Mouse (Mus musculus): ENCODE data around the gene Itsn1.

Itsn1 gene

DNA sequence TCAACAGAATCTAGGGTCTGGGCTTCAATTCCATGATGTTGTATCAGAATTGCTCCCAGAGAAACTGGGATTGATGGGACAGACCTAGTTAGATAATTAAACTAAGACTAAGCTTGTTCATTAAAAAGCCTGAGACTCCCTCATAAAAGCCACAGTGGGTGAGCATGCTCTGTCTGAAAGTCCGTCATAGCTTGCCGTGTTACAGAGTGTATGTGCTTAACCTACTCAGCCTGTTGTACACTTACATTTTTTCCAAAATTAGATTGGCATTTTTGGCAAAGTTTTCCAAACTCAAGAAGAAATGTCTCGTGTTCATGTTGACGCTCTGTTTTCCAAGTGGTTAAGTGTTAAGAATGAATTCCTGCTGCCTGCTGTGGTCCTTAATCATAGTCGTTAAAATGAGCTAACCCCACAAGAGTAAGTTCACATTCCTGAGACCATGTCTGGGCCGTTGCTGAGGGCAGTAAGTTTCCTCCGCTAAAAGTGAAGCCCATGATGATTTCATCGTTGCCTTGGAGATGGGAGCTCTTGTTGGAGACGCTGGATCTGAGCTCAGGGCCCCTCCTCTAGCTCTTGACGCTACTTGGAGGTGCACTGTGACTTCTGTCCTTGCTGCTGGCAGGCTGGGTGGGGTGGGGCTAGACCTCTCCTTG is 117.1 kb downstream of the Itsn1 start:
- no peak for DNase-seq (ENCODE audit: low read depth, low spot score)

DNA sequence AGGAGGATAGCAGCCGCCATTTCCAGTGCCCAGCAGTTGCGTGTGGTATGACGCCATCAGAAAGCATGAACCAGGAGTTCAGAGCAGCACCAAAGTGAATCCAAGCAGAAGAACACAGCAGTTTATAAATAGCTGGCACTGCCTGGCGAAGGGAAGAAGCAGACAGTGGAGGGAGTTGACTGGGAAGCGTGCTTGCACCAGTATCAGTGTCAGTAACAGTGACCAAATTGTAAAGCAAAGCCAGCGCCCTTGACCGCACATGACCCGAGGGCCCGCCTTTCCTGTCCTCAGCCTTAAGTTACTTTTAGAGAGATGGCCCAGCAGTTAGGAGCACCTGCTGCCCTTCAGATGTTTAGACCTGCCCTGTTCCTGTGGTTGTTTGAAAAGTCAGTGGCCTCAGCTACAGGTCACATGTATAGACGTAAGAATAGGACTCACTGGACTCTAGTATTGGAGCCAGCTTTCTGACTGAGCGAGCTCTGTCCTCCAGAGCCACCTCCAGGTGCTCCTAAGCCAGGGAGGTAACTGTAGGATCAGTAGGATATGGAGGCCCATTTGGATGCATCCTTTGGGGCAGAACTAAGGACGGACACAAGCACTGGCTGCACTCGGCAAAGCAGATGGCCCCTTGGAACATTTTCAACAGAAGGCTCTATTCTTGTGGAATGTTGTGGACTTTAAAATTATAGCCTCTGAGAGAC is 118.6 kb downstream of the Itsn1 start:
- DNase-seq (ENCODE audit: low read depth, low spot score) = no peak

DNA sequence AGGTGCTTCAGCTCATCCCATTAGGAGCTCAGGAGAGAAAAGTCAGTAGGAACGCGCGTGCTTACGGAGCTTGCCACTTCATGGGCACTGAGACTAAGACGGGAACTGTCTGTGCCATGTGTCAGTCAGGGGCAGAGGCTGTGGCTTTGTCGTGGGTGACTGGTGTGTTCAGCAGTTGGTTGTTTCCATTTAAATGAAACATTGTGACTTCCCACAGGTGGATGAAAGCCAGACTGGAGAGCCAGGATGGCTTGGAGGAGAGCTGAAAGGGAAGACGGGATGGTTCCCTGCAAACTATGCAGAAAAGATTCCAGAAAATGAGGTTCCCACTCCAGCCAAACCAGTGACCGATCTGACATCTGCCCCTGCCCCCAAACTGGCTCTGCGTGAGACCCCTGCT is 119.4 kb downstream of the Itsn1 start:
- DNase-seq (ENCODE audit: low read depth, low spot score) = no peak

DNA sequence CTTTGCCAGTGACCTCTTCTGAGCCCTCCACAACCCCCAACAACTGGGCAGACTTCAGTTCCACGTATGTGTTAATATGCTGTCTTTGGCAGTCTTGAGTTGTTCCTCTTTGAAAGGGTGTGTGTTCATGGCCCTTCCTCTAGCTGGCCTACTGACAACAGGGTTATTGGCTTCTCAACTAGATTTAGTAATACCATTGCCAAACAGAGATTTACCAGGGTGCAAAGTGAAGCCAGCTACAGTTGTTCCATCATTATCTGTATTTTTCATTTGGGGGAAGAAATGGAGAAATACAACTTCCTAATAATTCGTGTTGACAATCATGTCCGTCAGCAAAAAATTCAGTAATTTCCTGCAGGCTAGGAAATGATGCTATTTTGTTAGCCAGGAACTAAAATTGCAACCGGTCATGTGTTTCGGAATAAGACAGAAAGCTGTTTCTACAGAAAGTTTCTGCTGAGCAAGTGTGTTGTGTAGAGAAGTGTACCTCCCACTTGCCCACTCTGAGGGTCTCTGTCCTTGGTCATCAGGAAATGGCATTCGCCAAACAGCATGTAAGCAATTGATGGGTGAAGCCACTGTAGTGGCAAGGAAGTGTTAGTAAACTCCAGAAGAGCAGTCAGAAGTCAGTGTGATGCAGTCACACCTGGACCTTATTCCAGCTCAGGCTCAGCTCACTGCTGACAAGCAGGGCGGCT is 120.0 kb downstream of the Itsn1 start:
- no peak for DNase-seq (ENCODE audit: low read depth, low spot score)

DNA sequence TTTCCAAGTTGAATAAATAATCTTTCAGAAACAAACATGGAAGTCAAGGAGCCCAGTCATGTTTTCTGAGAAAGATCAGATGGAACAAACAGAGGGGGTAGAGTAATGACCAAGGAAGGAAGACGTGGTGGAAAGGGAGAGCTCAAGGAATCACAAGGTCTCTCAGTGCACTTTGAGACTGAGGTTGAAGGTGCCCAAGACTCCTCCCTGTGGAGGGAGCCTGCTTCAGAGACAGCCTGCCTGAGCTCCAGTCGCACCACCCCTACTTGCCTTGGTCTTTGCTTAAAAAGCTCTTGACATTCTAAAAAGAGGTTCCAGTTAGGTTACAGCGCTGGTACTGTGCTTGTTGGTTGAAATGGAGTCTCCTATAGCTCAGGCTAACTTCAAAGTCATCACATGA is 121.1 kb downstream of the Itsn1 start:
- no peak for DNase-seq (ENCODE audit: low read depth, low spot score)

DNA sequence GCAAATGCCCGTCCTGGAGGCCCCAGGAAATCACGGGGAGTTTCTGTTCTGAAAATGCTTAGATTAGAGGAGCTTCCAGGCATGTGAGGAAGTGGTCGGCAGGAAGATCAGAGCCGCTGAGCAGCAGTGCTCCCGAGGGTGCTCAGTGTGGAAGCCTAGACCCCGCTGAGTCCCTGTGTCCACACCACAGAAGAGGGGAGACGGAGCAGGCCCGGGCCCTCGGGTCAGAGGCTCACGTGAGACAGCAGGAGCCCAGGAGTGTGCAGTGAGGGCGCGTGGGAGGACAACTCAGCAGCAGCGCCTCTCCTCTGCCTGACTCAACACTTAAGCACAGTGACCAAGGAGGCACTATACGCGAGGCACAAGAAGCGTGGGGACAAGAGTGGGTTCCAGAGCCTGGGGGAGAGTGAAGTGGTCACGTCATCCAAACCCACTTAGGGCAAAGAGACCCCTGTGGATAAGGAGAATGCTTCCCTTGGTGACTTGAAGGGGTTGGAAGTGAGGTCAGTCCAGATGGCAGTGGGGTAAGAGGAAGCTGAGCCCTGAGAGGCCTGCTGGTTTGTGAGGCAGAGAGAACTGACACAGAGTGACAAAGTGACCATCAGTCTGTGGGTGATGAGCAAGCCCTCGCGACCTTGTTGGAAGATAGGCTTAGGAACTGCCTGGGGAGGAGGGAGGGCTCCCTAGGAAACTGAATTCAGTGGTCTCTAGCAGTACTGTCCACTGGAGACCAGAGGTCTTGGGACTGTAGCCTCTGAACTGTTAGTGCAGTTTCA is 122.6 kb downstream of the Itsn1 start:
- no peak for DNase-seq (ENCODE audit: low read depth, low spot score)

DNA sequence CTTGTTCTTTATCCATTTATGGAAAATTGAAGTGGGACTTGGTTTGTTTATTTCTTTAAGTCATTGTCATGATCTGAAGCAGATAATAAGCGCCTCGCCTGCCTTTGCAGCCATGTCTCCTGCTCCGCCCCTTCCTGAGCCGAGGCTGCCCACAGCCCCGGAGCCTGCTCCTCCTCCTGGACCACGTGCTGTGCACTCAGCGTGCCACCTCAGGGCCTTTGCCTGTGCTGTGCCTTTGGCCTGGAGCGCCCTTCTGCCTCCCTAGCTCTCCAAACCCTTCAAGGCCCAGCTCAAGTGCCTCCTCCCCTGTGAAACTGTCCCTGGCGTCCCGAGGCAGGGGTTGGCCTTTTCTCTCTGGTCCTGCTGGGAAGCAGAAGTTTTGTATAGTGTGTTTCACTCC is 123.7 kb downstream of the Itsn1 start:
- DNase-seq (ENCODE audit: low read depth, low spot score) = no peak

GRCm38 (mm10) chr16:91853223-91853622 is 124.1 kb downstream of the Itsn1 start:
- no peak for DNase-seq (ENCODE audit: low read depth, low spot score)

- no peak for DNase-seq (ENCODE audit: low read depth, low spot score)
These were observed 129.6 kb downstream of the Itsn1 start for GRCm38 (mm10) chr16:91858695-91859094.

- DNase-seq (ENCODE audit: low read depth, low spot score) = no peak
These were observed 130.1 kb downstream of the Itsn1 start for GRCm38 (mm10) chr16:91859203-91859602.

DNA sequence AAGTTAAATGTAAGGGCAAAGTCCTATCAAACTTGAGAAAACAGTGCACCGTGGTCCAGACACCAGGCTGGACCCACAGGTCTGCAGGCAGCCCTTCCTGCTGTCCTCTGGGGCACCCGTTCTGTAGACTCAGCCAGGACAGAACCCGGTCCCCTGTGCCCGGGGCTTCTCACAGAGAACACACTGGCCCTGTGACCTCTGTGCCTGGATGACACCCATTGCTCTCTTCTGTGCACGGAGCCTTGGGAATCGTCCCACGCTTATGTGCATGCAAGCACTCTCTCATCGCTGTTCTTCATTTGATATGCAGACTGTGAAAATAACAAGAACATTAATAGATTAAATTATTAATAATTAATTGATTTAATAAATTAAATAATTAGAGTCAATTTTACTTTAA is 130.9 kb downstream of the Itsn1 start:
- no peak for DNase-seq (ENCODE audit: low read depth, low spot score)

- no peak for DNase-seq (ENCODE audit: low read depth, low spot score)
These were observed 131.5 kb downstream of the Itsn1 start for GRCm38 (mm10) chr16:91860471-91861125.

- DNase-seq (ENCODE audit: low read depth, low spot score) = no peak
These were observed 132.8 kb downstream of the Itsn1 start for GRCm38 (mm10) chr16:91861784-91862371.

GRCm38 (mm10) chr16:91862836-91863235 is 133.8 kb downstream of the Itsn1 start:
- no peak for DNase-seq (ENCODE audit: low read depth, low spot score)

DNA sequence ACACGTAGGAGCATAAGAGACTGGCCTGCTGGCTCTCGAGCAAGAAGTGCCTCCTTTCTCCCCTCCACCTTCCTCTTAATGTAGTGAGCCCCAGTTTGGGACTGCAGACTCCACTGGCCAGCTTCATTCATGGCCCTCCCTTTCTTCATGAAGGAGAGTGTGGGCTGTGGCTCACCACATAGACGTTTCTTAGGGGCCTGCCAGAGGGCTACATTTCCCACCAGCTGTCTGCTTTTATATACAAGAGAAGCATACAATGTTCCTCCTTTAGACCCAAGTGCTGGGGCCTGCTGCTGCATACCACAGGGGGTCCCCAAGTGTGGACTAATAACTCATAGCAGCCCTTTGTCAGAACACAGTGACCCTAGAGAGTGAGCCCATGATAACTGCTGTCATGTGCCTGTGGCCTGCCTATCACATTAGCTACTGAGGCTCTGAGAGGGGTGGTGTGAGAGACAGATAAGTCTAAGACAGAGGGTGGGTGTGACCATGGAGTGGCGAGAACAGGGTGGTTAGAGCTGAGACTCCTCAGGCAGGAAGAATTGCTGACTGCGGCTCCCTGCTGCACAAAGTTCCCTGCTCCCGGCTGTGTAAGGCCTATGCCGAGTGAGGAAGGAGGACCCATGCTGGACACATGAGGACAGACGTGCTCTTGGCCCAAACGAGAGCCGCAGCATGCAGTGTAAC is 135.7 kb downstream of the Itsn1 start:
- no peak for DNase-seq (ENCODE audit: low read depth, low spot score)

GRCm38 (mm10) chr16:91865570-91866257 is 136.6 kb downstream of the Itsn1 start:
- no peak for DNase-seq (ENCODE audit: low read depth, low spot score)

GRCm38 (mm10) chr16:91866258-91866634 is 137.2 kb downstream of the Itsn1 start:
- DNase-seq (ENCODE audit: low read depth, low spot score) = no peak

GRCm38 (mm10) chr16:91867672-91868071 is 138.6 kb downstream of the Itsn1 start:
- no peak for DNase-seq (ENCODE audit: low read depth, low spot score)

DNA sequence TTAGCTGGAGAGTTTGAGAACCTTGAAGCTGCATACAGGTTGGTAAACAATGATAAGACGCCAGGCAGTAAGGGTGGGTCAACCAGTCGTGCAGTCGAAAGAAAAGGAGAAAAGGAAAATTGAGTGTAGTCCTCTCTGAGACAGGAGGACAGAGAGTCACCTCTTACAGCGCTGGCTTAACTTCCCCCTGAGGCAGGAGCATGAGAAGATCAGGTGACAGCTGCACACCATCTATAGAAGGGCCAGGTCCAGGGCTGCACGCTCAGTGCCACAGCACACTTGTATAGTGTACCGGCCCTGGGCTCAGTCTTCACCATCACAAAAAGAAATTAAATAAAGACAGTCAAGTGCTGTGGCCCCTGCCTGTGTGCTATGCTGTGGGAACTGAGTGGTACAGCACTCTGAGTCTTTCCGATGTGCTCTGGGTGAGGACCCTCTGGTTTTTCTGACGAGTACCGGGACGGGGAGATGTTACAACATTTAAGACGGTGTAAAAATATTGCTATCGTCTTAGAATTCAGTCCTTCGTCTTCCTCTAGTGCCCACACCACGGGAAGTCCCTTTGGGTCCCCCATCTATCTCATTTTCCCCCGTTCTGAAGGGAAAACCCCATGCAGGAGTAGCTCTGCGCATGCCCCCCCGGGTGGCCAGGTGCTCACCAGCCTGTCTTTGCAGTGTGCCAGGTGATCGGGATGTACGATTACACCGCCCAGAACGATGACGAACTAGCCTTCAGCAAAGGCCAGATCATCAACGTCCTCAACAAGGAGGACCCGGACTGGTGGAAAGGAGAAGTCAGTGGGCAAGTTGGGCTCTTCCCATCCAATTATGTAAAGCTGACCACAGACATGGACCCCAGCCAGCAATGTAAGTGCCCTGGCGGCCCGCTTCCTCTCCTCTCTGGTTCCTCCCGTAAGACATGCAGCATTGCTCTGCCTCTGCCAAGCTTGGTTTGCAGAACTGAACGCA is 140.1 kb downstream of the Itsn1 start:
- DNase-seq (ENCODE audit: low read depth, low spot score) = no peak
